In the genomic region with DNA sequence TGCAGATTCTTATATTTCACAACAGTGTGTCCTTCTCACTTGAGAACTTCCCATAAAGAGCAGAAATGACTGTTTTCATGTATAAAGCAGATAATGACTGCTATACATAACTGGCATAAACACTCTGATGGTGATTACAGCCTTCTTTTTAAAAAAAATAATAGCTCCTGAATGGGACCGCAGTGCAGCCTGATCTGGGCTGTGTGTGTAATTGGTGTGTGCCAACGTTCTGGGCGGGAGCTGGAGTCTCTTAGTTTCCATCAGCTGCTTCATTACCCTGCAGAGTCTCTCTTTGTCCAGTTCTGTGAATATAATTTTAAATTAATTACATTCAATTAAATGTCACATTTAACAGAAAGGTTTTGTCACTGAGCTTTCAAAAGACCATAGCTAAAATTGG, we compare ENCODE assay signal across 15 mouse cellular contexts.
"Had no signal": no experiment of that assay in that cellular context is flagged by ENCODE, and none has a peak within 500 bp of the region (broad histone marks: within the 10 kb centered on the region; RNA-seq: fewer than 3 reads in every experiment).

No protein-coding gene starts in this region.

- H3K4me3 ChIP-seq: layer of hippocampus, adult 2 months; limb, embryonic 12.5 days; liver, embryonic 13.5 days; lung, embryonic 15.5 days; megakaryocyte, embryonic 14.5 days; neural tube, embryonic 12.5 days had no signal

- H3K27me3 ChIP-seq: limb, embryonic 12.5 days; liver, embryonic 13.5 days; lung, embryonic 15.5 days; megakaryocyte, embryonic 14.5 days; neural tube, embryonic 12.5 days had no signal

- H3K4me1 ChIP-seq: limb, embryonic 12.5 days; liver, embryonic 13.5 days; lung, embryonic 15.5 days; megakaryocyte, embryonic 14.5 days; neural tube, embryonic 12.5 days had no signal

- H3K9ac ChIP-seq: limb, embryonic 12.5 days; liver, embryonic 13.5 days; liver, postnatal 0 days; lung, embryonic 15.5 days; neural tube, embryonic 12.5 days had no signal

- H3K27ac ChIP-seq: layer of hippocampus, adult 2 months; limb, embryonic 12.5 days; liver, embryonic 13.5 days; lung, embryonic 15.5 days; macrophage; neural tube, embryonic 12.5 days had no signal

- ATAC-seq: liver, postnatal 0 days had no signal

- DNase-seq: kidney, postnatal 10 days; kidney, postnatal 4 days; liver; liver, embryonic 13.5 days; liver, postnatal 0 days; lung, postnatal 14 days; right cerebral cortex, adult 18-20 months; right cerebral cortex, postnatal 25 days; thymus, postnatal 36 days had no signal

- H3K9me3 ChIP-seq: limb, embryonic 12.5 days; liver, embryonic 13.5 days; lung, embryonic 15.5 days; megakaryocyte, embryonic 14.5 days; neural tube, embryonic 12.5 days had no signal

- H3K4me2 ChIP-seq: limb, embryonic 12.5 days; liver, embryonic 13.5 days; lung, embryonic 15.5 days; neural tube, embryonic 12.5 days had no signal
